Mouse (Mus musculus) Patski (cell line): ENCODE measurements at regions not wholly inside any gene's neighbourhood (a gene's known extent, or its start where the extent isn't known, plus 50 kb on each side); places are given as distances from the start of the nearest gene placed in this dataset.
"Not testable (repeated sequence)": the region's sequence is repeated elsewhere in the genome, so short reads cannot be mapped to it uniquely, and the experiment has no call there.

Source experiments
- ATAC-seq: fragments of 100-300 bp; one replicate; pipeline ENCODE4 v1.8.0; 2021
- CTCF ChIA-PET: fragments of 350-600 bp; sonication (Branson Sonifier 250); formaldehyde crosslinking; loops from one replicate; lab custom pipeline; 2022; ENCODE audit warnings: inconsistent platforms; lab: Charles Lee
- POLR2A ChIA-PET: fragments of 350-600 bp; sonication (Branson Sonifier 250); formaldehyde crosslinking; loops from one replicate; lab custom pipeline; 2022; ENCODE audit warnings: antibody characterized with exemption, inconsistent platforms; lab: Charles Lee
- DNase-seq: peaks from one replicate; pipeline ENCODE4 v3.0.0-alpha.2; 2011; ENCODE audit warnings: low read depth, low spot score
- H3K27me3 ChIP-seq: fragments of 371-371 bp; one replicate; pipeline ENCODE4 v1.5.1; 2021
- CTCF ChIP-seq: fragments of 100-300 bp; IDR thresholded peaks from one replicate; pipeline ENCODE4 v1.5.1; 2021
- in situ Hi-C: fragments of 300-500 bp; cut with MboI; formaldehyde crosslinking; loops from 3 replicates; pipeline ENCODE4 v1.11.1; 2018; ENCODE audit warnings: low pct_unique_long_range_greater_than_20kb, mixed read lengths

GRCm38 (mm10) chr11:28075560-28075959 lies 264.1 kb downstream of the Gm6685 start:
- DNase-seq: no peak

GRCm38 (mm10) chr11:28036236-28036635 lies 303.4 kb downstream of the Gm6685 start:
- POLR2A ChIA-PET, H3K27me3 ChIP-seq, in situ Hi-C loops, CTCF ChIA-PET, DNase-seq, ATAC-seq: not testable (repeated sequence)

More at GRCm38 (mm10) chr11:28075560-28075959, 264.1 kb downstream of the Gm6685 start:
- CTCF ChIA-PET: interaction anchor here (1.1 kb wide), 1 partner anchor 52 kb away, joined by 3 read pairs; no protein-coding TSS in a partner anchor
- POLR2A ChIA-PET: no interaction called here
- no peak for ATAC-seq
- no peak for TF ChIP-seq CTCF
- in situ Hi-C loops: no loop called here
- no peaks in the 10 kb centered on the region for H3K27me3 ChIP-seq

GRCm38 (mm10) chr11:28035538-28035937 lies 304.1 kb downstream of the Gm6685 start:
- H3K27me3 ChIP-seq: not testable (repeated sequence)

GRCm38 (mm10) chr11:28022876-28023275 lies 316.8 kb downstream of the Gm6685 start:
- TF ChIP-seq CTCF: no peak
- in situ Hi-C loops: no loop called here
- ChIA-PET CTCF (interaction anchor here (1.2 kb wide), 1 partner anchor 9 kb away, joined by 3 read pairs; no protein-coding TSS in a partner anchor), POLR2A (no interaction called here)
- no peaks in the 10 kb centered on the region for H3K27me3 ChIP-seq
- DNase-seq (no peak), ATAC-seq (no peak)

More at GRCm38 (mm10) chr11:28035538-28035937, 304.1 kb downstream of the Gm6685 start:
- ATAC-seq, POLR2A ChIA-PET, DNase-seq, in situ Hi-C loops: not testable (repeated sequence)
- CTCF ChIA-PET: interaction anchor here (1.6 kb wide), 1 partner anchor 14 kb away, joined by 3 read pairs; no protein-coding TSS in a partner anchor

- CTCF ChIA-PET: no interaction called here
- no peaks in the 10 kb centered on the region for H3K27me3 ChIP-seq
- no peak for DNase-seq
- ATAC-seq: no peak
- in situ Hi-C loops: no loop called here
- TF ChIP-seq CTCF: no peak
- POLR2A ChIA-PET: no interaction called here
Measured at GRCm38 (mm10) chr11:28020762-28021161, 318.9 kb downstream of the Gm6685 start.
